Mouse (Mus musculus) intestine, embryonic 16.5 days (tissue): ENCODE measurements around the gene Bpifb4. TPM values are rescaled to one million over a fixed set of nuclear protein-coding genes. Genes with fewer than 3 reads are reported as not detected.

Experiments used
- ATAC-seq: fragments of 200-750 bp; cut with Nextera tagmentation; 2 replicates; pipeline ENCODE4 v1.8.0; 2017; ENCODE audit warnings: moderate TSS enrichment, moderate library complexity
- H3K27ac ChIP-seq: fragments of 300-500 bp; sonication (generic); 2 replicates; pipeline ENCODE4 v1.5.1; 2014; ENCODE audit warnings: mild to moderate bottlenecking, low read length
- H3K27me3 ChIP-seq: fragments of 300-500 bp; sonication (generic); replicated peaks from 2 replicates; pipeline ENCODE4 v1.6.1; 2014; ENCODE audit warnings: low read length, control low read depth, mixed read lengths; ENCODE audit not compliant: control insufficient read depth, insufficient read depth
- H3K36me3 ChIP-seq: fragments of 300-500 bp; sonication (generic); 2 replicates; pipeline ENCODE4 v1.6.1; 2014; ENCODE audit warnings: low read length, control low read depth; ENCODE audit not compliant: control insufficient read depth, insufficient read depth
- H3K4me1 ChIP-seq: fragments of 300-500 bp; sonication (generic); 2 replicates; pipeline ENCODE4 v1.6.1; 2014; ENCODE audit warnings: low read length, control low read depth, mixed read lengths; ENCODE audit not compliant: control insufficient read depth, insufficient read depth
- H3K4me2 ChIP-seq: fragments of 300-500 bp; sonication (generic); 2 replicates; pipeline ENCODE4 v1.6.1; 2014; ENCODE audit warnings: low read depth, low read length, control low read depth
- H3K4me3 ChIP-seq: fragments of 300-500 bp; sonication (generic); 2 replicates; pipeline ENCODE4 v1.5.1; 2014; ENCODE audit warnings: mild to moderate bottlenecking, low read length
- H3K9ac ChIP-seq: fragments of 300-500 bp; sonication (generic); 2 replicates; pipeline ENCODE4 v1.6.1; 2014; ENCODE audit warnings: low read depth, low read length
- H3K9me3 ChIP-seq: fragments of 300-500 bp; sonication (generic); 2 replicates; pipeline ENCODE4 v1.6.1; 2016; ENCODE audit warnings: low read length, control low read depth; ENCODE audit not compliant: control insufficient read depth
- WGBS: fragments of 180-500 bp; shearing (Covaris S2); extraction: QIAGEN DNeasy Blood & Tissue Kit; methylation state at CpG from one replicate; pipeline ENCODE4 v1.1.7; 2014; 5-methylcytosine and 5-hydroxymethylcytosine counted together
- polyA plus RNA-seq: library from polyadenylated mRNA; unstranded; fragments of >200 nt; fragmentation: Nextera tagmentation; extraction: Ambion mirVana; gene quantifications from 2 replicates; pipeline ENCODE4 v1.2.1, GENCODE M21; 2015

The Bpifb4 gene
- polyA plus RNA-seq, 1 experiment from 2014 or later, result not detected

GRCm38 (mm10) chr2:153995770-153996169 is 57.8 kb downstream of the Bpifb4 start:
- WGBS, result 5% methylated on average over 7 of the region's 7 CpGs
- Histone ChIP-seq H3K27ac (no peak overlapping the region), H3K9ac (no peak overlapping the region), H3K4me1 (no peaks in the 10 kb centered on the region), H3K4me2 (no peak overlapping the region), H3K4me3 (no peak overlapping the region), H3K9me3 (no peaks in the 10 kb centered on the region), H3K36me3 (no peaks in the 10 kb centered on the region), H3K27me3 (no peaks in the 10 kb centered on the region)
- ATAC-seq, result no peak; the same call in 1 of the 2 replicates

- 76% methylated on average over 3 of the region's 3 CpGs for WGBS
- Histone ChIP-seq H3K4me2 (no peak overlapping the region), H3K9ac (no peak overlapping the region)
Measured at GRCm38 (mm10) chr2:154000501-154000900, 62.5 kb downstream of the Bpifb4 start.

DNA sequence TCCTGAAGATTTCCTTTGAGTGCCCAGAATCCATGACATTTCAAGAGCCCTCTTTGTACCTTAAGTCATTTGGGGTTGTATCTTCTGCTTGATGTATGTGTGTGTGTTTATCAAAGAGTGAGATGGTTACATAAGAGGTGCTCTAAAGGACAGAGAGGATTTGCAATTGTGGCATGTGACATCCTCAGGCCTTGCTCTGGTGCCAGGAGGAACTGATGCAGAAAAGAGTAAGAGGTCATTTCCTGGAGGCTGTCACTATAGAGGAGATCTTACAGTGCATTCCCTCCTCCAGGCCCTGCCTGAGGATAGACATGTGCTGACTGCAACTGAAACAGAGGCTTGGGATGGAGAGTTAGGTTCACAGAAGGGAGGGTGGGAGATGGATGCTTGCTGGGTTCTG is 63.0 kb downstream of the Bpifb4 start:
- no peaks in the 10 kb centered on the region for H3K27me3 ChIP-seq
- no peak overlapping the region for H3K4me3 ChIP-seq
- H3K36me3 ChIP-seq, result no peaks in the 10 kb centered on the region
- H3K27ac ChIP-seq, result no peak overlapping the region
- ATAC-seq, result no peak
- H3K4me1 ChIP-seq, result no peaks in the 10 kb centered on the region
- H3K9me3 ChIP-seq, result no peaks in the 10 kb centered on the region
- no peak overlapping the region for H3K9ac ChIP-seq
- H3K4me2 ChIP-seq, result no peak overlapping the region

More at GRCm38 (mm10) chr2:154000501-154000900, 62.5 kb downstream of the Bpifb4 start:
- Histone ChIP-seq H3K4me1 (no peaks in the 10 kb centered on the region), H3K36me3 (no peaks in the 10 kb centered on the region), H3K4me3 (no peak overlapping the region), H3K9me3 (no peaks in the 10 kb centered on the region), H3K27me3 (no peaks in the 10 kb centered on the region), H3K27ac (no peak overlapping the region)
- ATAC-seq, result no peak

DNA sequence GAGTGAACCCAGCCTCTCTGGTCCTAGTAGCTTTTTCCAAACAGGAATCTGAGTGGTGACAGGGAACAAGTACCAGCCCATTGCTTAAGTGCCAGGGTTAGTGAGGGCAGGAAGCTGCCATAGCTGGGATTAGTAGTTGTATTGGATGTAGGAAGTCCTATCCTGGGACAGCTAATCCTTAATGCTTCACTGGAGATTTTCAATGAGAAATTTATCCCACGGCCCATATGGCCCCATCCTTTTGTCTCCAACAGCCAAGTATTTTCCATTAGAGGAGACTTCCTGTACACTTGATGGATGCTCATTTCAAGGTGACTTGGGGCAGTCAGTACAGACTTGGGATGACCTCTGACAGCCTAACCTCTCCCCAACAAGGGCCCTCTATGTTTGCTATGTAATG is 66.4 kb downstream of the Bpifb4 start:
- Histone ChIP-seq H3K27me3 (no peaks in the 10 kb centered on the region), H3K36me3 (no peaks in the 10 kb centered on the region), H3K4me1 (no peaks in the 10 kb centered on the region), H3K4me3 (no peak overlapping the region), H3K27ac (no peak overlapping the region), H3K9me3 (no peaks in the 10 kb centered on the region), H3K4me2 (no peak overlapping the region), H3K9ac (no peak overlapping the region)
- ATAC-seq, result no peak
- 55% methylated on average over 1 of the region's 1 CpGs for WGBS

GRCm38 (mm10) chr2:154005094-154005493 is 67.1 kb downstream of the Bpifb4 start:
- H3K4me3 ChIP-seq, result no peak overlapping the region
- no peaks in the 10 kb centered on the region for H3K36me3 ChIP-seq
- H3K9me3 ChIP-seq, result no peaks in the 10 kb centered on the region
- no peak overlapping the region for H3K4me2 ChIP-seq
- H3K27ac ChIP-seq, result no peak overlapping the region
- 80% methylated on average over 1 of the region's 1 CpGs for WGBS
- no peaks in the 10 kb centered on the region for H3K4me1 ChIP-seq
- H3K9ac ChIP-seq, result no peak overlapping the region
- H3K27me3 ChIP-seq, result no peaks in the 10 kb centered on the region
- ATAC-seq, result no peak

GRCm38 (mm10) chr2:154005734-154006133 is 67.7 kb downstream of the Bpifb4 start:
- no peak overlapping the region for H3K9ac ChIP-seq
- H3K4me2 ChIP-seq, result no peak overlapping the region
- H3K4me1 ChIP-seq, result no peaks in the 10 kb centered on the region
- H3K27ac ChIP-seq, result no peak overlapping the region
- no peaks in the 10 kb centered on the region for H3K9me3 ChIP-seq
- no peaks in the 10 kb centered on the region for H3K36me3 ChIP-seq
- H3K27me3 ChIP-seq, result no peaks in the 10 kb centered on the region
- 87% methylated on average over 4 of the region's 4 CpGs for WGBS
- H3K4me3 ChIP-seq, result no peak overlapping the region
- no peak for ATAC-seq

DNA sequence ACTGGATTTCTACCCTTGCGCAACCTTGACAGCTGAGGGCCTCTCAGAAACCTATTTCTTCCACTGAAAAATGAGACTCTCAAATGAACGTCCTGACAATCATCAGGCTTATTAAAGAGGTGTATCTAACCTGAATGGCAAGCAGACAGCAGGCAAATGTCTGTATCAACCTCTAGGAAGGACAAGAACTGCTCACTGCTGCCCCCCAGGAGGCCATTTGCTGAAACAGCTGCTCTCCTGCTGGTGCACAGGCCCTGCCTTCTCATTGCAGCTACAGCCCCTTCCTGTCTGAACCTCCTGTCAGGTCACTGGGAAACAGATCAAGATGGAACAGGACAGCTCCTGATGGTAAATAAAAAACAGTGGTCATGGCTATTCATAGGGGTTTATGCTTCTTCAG is 68.3 kb downstream of the Bpifb4 start:
- no peak overlapping the region for H3K4me3 ChIP-seq
- H3K4me1 ChIP-seq, result no peaks in the 10 kb centered on the region
- H3K27ac ChIP-seq, result no peak overlapping the region
- 86% methylated on average over 2 of the region's 2 CpGs for WGBS
- H3K9ac ChIP-seq, result no peak overlapping the region
- ATAC-seq, result no peak
- H3K9me3 ChIP-seq, result no peaks in the 10 kb centered on the region
- H3K36me3 ChIP-seq, result no peaks in the 10 kb centered on the region
- no peaks in the 10 kb centered on the region for H3K27me3 ChIP-seq
- no peak overlapping the region for H3K4me2 ChIP-seq

DNA sequence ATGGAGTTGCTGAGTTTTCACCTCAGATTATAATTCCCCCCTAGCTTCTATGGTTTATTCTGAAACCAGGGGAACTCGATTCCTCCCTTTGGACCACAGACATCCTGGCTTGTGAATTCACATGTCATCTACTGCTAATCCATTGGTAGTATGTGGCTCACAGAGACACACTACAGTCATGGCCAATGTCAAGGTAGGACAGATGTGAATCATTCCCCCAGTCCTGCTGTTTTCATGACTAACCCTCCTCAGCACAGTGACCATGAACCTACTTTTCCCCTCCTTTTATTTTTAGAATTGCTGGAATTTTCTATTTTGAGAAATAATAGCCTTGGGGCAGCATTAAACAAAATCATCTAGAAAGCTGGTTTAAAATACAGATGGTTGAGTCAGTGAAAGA is 69.4 kb downstream of the Bpifb4 start:
- 90% methylated on average over 1 of the region's 1 CpGs for WGBS
- Histone ChIP-seq H3K4me2 (no peak overlapping the region), H3K9ac (no peak overlapping the region), H3K4me1 (no peaks in the 10 kb centered on the region), H3K27me3 (no peaks in the 10 kb centered on the region), H3K36me3 (no peaks in the 10 kb centered on the region), H3K27ac (no peak overlapping the region), H3K9me3 (no peaks in the 10 kb centered on the region), H3K4me3 (no peak overlapping the region)
- no peak for ATAC-seq

DNA sequence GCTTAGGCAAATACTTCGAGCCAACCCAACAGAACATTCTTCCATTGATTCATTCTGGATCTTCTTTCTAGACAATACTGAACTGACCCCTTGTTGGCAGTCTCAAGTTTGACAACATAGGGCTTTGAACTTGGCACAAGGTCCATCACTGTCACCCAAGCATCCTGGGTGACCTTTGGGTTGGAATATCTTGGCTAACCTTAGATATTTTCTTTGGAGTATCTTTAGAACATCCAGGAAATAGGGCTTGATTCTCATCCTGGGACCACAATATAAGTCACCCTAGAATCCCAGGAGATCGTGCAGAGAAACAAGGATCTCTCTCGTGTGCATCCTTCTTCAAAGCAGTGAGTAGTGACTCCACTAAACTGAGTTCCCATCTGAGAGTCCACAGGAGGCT is 70.0 kb downstream of the Bpifb4 start, which contains the start of gene Bpifa2:
Bpifa2 (plus strand) TSS at position 301 of the 400 bp plus-strand sequence.
- no peak for ATAC-seq
- Histone ChIP-seq H3K36me3 (no peaks in the 10 kb centered on the region), H3K4me1 (no peaks in the 10 kb centered on the region), H3K9me3 (no peaks in the 10 kb centered on the region), H3K4me2 (no peak within 1 kb of the TSS), H3K4me3 (no peak within 1 kb of the TSS), H3K27ac (no peak within 1 kb of the TSS), H3K27me3 (no peaks in the 10 kb centered on the region), H3K9ac (no peak within 1 kb of the TSS)
- WGBS, result 74% methylated on average over 3 of the region's 3 CpGs
